Mouse (Mus musculus) gonadal fat pad, adult 2 months (tissue): ENCODE results near the gene Clic4. TPM values are rescaled to one million over a fixed set of nuclear protein-coding genes. Genes with fewer than 3 reads are reported as not detected.

Source experiments
- DNase-seq: peaks from one replicate; pipeline ENCODE4 v3.0.0-alpha.2; 2012; ENCODE audit warnings: low read depth
- polyA plus RNA-seq: library from polyadenylated mRNA; depleted of rRNA; stranded (reverse); fragments of >200 nt; gene quantifications from 2 replicates; pipeline ENCODE4 v1.2.3, GENCODE M21; 2012

Gene Clic4
- polyA plus RNA-seq, 1 experiment, result 90.5 TPM

- no peak for DNase-seq
These were observed 14.1 kb downstream of the Clic4 start for GRCm38 (mm10) chr4:135258521-135258920.

- DNase-seq, result no peak
These were observed 14.6 kb downstream of the Clic4 start for GRCm38 (mm10) chr4:135257881-135258476.

- no peak for DNase-seq
These were observed 15.8 kb downstream of the Clic4 start for GRCm38 (mm10) chr4:135256536-135257450.

GRCm38 (mm10) chr4:135254770-135255169 lies 17.8 kb downstream of the Clic4 start:
- no peak for DNase-seq

GRCm38 (mm10) chr4:135254321-135254720 lies 18.3 kb downstream of the Clic4 start:
- no peak for DNase-seq

- no peak for DNase-seq
These were observed 19.2 kb downstream of the Clic4 start for GRCm38 (mm10) chr4:135253239-135254039.

- DNase-seq, result no peak
These were observed 20.8 kb downstream of the Clic4 start for GRCm38 (mm10) chr4:135251801-135252200.

- DNase-seq, result no peak
These were observed 24.2 kb downstream of the Clic4 start for GRCm38 (mm10) chr4:135248250-135249018.

- no peak for DNase-seq
These were observed 25.5 kb downstream of the Clic4 start for GRCm38 (mm10) chr4:135246866-135247756.

- no peak for DNase-seq
These were observed 26.2 kb downstream of the Clic4 start for GRCm38 (mm10) chr4:135246444-135246843.

- DNase-seq, result no peak
These were observed 26.8 kb downstream of the Clic4 start for GRCm38 (mm10) chr4:135245841-135246240.

- DNase-seq, result no peak
These were observed 28.3 kb downstream of the Clic4 start for GRCm38 (mm10) chr4:135244335-135244734.

- no peak for DNase-seq
These were observed 29.6 kb downstream of the Clic4 start for GRCm38 (mm10) chr4:135242913-135243541.

GRCm38 (mm10) chr4:135242383-135242782 lies 30.2 kb downstream of the Clic4 start:
- DNase-seq, result no peak

GRCm38 (mm10) chr4:135241669-135242068 lies 30.9 kb downstream of the Clic4 start:
- DNase-seq, result no peak

GRCm38 (mm10) chr4:135241106-135241505 lies 31.5 kb downstream of the Clic4 start:
- no peak for DNase-seq

- DNase-seq, result no peak
These were observed 32.3 kb downstream of the Clic4 start for GRCm38 (mm10) chr4:135240329-135240728.

GRCm38 (mm10) chr4:135238706-135239510 lies 33.7 kb downstream of the Clic4 start:
- no peak for DNase-seq

GRCm38 (mm10) chr4:135236658-135237057 lies 36.0 kb downstream of the Clic4 start:
- DNase-seq, result no peak
